Comparison of ENCODE assay signal across 11 mouse cellular contexts in genomic region chr5:92817122-92817822, GRCm38 (mm10).
DNase-seq lines count a peak whose midpoint lies in the region; ATAC-seq lines count a peak whose summit lies in the region.
"Had no signal": no experiment of that assay in that cellular context is flagged by ENCODE, and none has a peak within 500 bp of the region (broad histone marks: within the 10 kb centered on the region; RNA-seq: fewer than 3 reads in every experiment).

No protein-coding gene starts in this region.

- no peak for DNase-seq in hindbrain, embryonic 10.5 days (ENCODE audit: low spot score)
- no peak for DNase-seq in limb, embryonic 10.5 days (ENCODE audit: low spot score)
- no peak for DNase-seq in layer of hippocampus, postnatal 14 days (ENCODE audit: low spot score in 2 of 2)
- DNase-seq in cerebellum, postnatal 10 days: no peak
- DNase-seq: adrenal gland, adult 2 months; kidney, postnatal 10 days; thymus, postnatal 4 days had no signal

- H3K4me2 ChIP-seq in heart, embryonic 16.5 days (ENCODE audit: low read depth, low read length): no peak overlapping the region
- H3K4me2 ChIP-seq in heart, embryonic 11.5 days: no peak overlapping the region
- no peak overlapping the region for H3K4me2 ChIP-seq in neural tube, embryonic 12.5 days (replicated peaks)

- H3K9me3 ChIP-seq in heart, embryonic 16.5 days (replicated peaks; ENCODE audit: control insufficient read depth, low read length): no peaks in the 10 kb centered on the region
- no peaks in the 10 kb centered on the region for H3K9me3 ChIP-seq in heart, embryonic 11.5 days (replicated peaks; ENCODE audit: control insufficient read depth, low read length)
- no peaks in the 10 kb centered on the region for H3K9me3 ChIP-seq in hindbrain, embryonic 10.5 days
- no peaks in the 10 kb centered on the region for H3K9me3 ChIP-seq in limb, embryonic 10.5 days (replicated peaks)
- H3K9me3 ChIP-seq in neural tube, embryonic 12.5 days: no peaks in the 10 kb centered on the region

- WGBS in heart, embryonic 16.5 days: 64% methylated on average over 11 of the region's 11 CpGs
- 66% methylated on average over 11 of the region's 11 CpGs for WGBS in heart, embryonic 11.5 days (ENCODE audit: insufficient replicate concordance)
- 83% methylated on average over 11 of the region's 11 CpGs for WGBS in hindbrain, embryonic 10.5 days
- WGBS in limb, embryonic 10.5 days: 68% methylated on average over 11 of the region's 11 CpGs
- 46% methylated on average over 11 of the region's 11 CpGs for WGBS in neural tube, embryonic 12.5 days

- H3K4me3 ChIP-seq in heart, embryonic 16.5 days (ENCODE audit: low read length): no peak overlapping the region
- H3K4me3 ChIP-seq in heart, embryonic 11.5 days (ENCODE audit: low read depth, low read length): no peak overlapping the region
- H3K4me3 ChIP-seq in hindbrain, embryonic 10.5 days: no peak overlapping the region
- H3K4me3 ChIP-seq in limb, embryonic 10.5 days: no peak overlapping the region
- H3K4me3 ChIP-seq in neural tube, embryonic 12.5 days: no peak overlapping the region

- ATAC-seq in heart, embryonic 16.5 days (replicated peaks; ENCODE audit: extremely low read depth, insufficient read depth, low FRiP score): no peak
- ATAC-seq in heart, embryonic 11.5 days (replicated peaks; ENCODE audit: insufficient number of reproducible peaks, low FRiP score, low TSS enrichment): no peak
- ATAC-seq in neural tube, embryonic 12.5 days (ENCODE audit: low FRiP score, low read depth): peak; percentile 85
- ATAC-seq: Patski had no signal

- peak overlapping the region; percentile 59 for H3K27ac ChIP-seq in heart, embryonic 16.5 days (ENCODE audit: low read length)
- H3K27ac ChIP-seq in heart, embryonic 11.5 days (ENCODE audit: low read depth, low read length): no peak overlapping the region
- H3K27ac ChIP-seq in hindbrain, embryonic 10.5 days: 0 out of 2 replicates have a peak overlapping the region, but pooled peaks have one; percentile 12
- peak overlapping the region; percentile 36; the same call in 1 of the 2 replicates for H3K27ac ChIP-seq in limb, embryonic 10.5 days
- 0 out of 2 replicates have a peak overlapping the region, but pooled peaks have one; percentile 15 for H3K27ac ChIP-seq in neural tube, embryonic 12.5 days

- H3K36me3 ChIP-seq in heart, embryonic 16.5 days (ENCODE audit: control insufficient read depth, insufficient read depth): no peaks in the 10 kb centered on the region
- no peaks in the 10 kb centered on the region for H3K36me3 ChIP-seq in heart, embryonic 11.5 days (ENCODE audit: control insufficient read depth, insufficient read depth, low read length)
- peaks cover 5% of the 10 kb centered on the region; the same call in 1 of the 2 replicates for H3K36me3 ChIP-seq in hindbrain, embryonic 10.5 days
- no peaks in the 10 kb centered on the region for H3K36me3 ChIP-seq in limb, embryonic 10.5 days
- no peaks in the 10 kb centered on the region for H3K36me3 ChIP-seq in neural tube, embryonic 12.5 days

- no peaks in the 10 kb centered on the region for H3K27me3 ChIP-seq in heart, embryonic 16.5 days (ENCODE audit: control insufficient read depth, insufficient read depth, low read length)
- no peaks in the 10 kb centered on the region for H3K27me3 ChIP-seq in heart, embryonic 11.5 days (ENCODE audit: control insufficient read depth, insufficient read depth, low read length)
- no peaks in the 10 kb centered on the region for H3K27me3 ChIP-seq in hindbrain, embryonic 10.5 days (ENCODE audit: insufficient read depth, poor library complexity, severe bottlenecking)
- H3K27me3 ChIP-seq in limb, embryonic 10.5 days (ENCODE audit: low read depth, poor library complexity, severe bottlenecking): no peaks in the 10 kb centered on the region
- no peaks in the 10 kb centered on the region for H3K27me3 ChIP-seq in neural tube, embryonic 12.5 days (replicated peaks)
- H3K27me3 ChIP-seq: Patski had no signal

- no peak overlapping the region for H3K9ac ChIP-seq in heart, embryonic 16.5 days (ENCODE audit: low read length)
- no peak overlapping the region for H3K9ac ChIP-seq in heart, embryonic 11.5 days (ENCODE audit: low read depth, low read length)
- no peak overlapping the region for H3K9ac ChIP-seq in neural tube, embryonic 12.5 days

- peaks cover 22% of the 10 kb centered on the region for H3K4me1 ChIP-seq in heart, embryonic 16.5 days (ENCODE audit: control insufficient read depth, insufficient read depth, low read length)
- H3K4me1 ChIP-seq in heart, embryonic 11.5 days (ENCODE audit: control insufficient read depth, insufficient read depth, low read length): peaks cover 18% of the 10 kb centered on the region
- peaks cover 26% of the 10 kb centered on the region for H3K4me1 ChIP-seq in hindbrain, embryonic 10.5 days (replicated peaks)
- peaks cover 14% of the 10 kb centered on the region for H3K4me1 ChIP-seq in limb, embryonic 10.5 days
- H3K4me1 ChIP-seq in neural tube, embryonic 12.5 days: peaks cover 5% of the 10 kb centered on the region; the same call in 1 of the 2 replicates
